Mouse (Mus musculus) layer of hippocampus, adult 2 months (tissue): ENCODE data around the gene Arhgef2. TPM values are rescaled to one million over a fixed set of nuclear protein-coding genes. Genes with fewer than 3 reads are reported as not detected.
"Not testable (repeated sequence)": the region's sequence is repeated elsewhere in the genome, so short reads cannot be mapped to it uniquely, and the experiment has no call there.

ENCODE experiments used
- DNase-seq, 2 experiments: peaks; one replicate each; pipeline ENCODE4 v3.0.0; 2022; ENCODE audit warnings: low spot score in 2 of 2
- H3K27ac ChIP-seq: fragments of 200-600 bp; 2 replicates; pipeline ENCODE4 v1.8.1; 2022
- H3K4me3 ChIP-seq: fragments of 200-600 bp; 2 replicates; pipeline ENCODE4 v1.8.1; 2022; ENCODE audit warnings: mild to moderate bottlenecking
- CTCF ChIP-seq: fragments of 200-600 bp; conservative IDR thresholded peaks from 2 replicates; pipeline ENCODE4 v1.8.1; 2022; ENCODE audit warnings: antibody characterized with exemption, mild to moderate bottlenecking, moderate library complexity
- long read RNA-seq, 2 experiments: library from polyadenylated mRNA; stranded (forward); transcript quantifications; one replicate each; pipeline ENCODE4 v2.0.0; 2021; ENCODE audit warnings: borderline mapping rate in 2 of 2
- total RNA-seq, 2 experiments: library from RNA; stranded (reverse); gene quantifications; 2 replicates each; pipeline ENCODE4 v1.2.3; 2021

Gene Arhgef2
- 100 to 1,000 TPM; 268 to 283 TPM for total RNA-seq
- long read RNA-seq, experiment 1, full-length matches to known transcripts = 4 of 119 reads
- long read RNA-seq, experiment 1, partial matches to known transcripts = 27 of 119 reads
- long read RNA-seq, experiment 1, other reads (novel, unspliced or antisense) = 88 of 119 reads
- long read RNA-seq, experiment 2, full-length matches to known transcripts = 12 of 140 reads
- long read RNA-seq, experiment 2, partial matches to known transcripts = 11 of 140 reads
- long read RNA-seq, experiment 2, other reads (novel, unspliced or antisense) = 117 of 140 reads

DNA sequence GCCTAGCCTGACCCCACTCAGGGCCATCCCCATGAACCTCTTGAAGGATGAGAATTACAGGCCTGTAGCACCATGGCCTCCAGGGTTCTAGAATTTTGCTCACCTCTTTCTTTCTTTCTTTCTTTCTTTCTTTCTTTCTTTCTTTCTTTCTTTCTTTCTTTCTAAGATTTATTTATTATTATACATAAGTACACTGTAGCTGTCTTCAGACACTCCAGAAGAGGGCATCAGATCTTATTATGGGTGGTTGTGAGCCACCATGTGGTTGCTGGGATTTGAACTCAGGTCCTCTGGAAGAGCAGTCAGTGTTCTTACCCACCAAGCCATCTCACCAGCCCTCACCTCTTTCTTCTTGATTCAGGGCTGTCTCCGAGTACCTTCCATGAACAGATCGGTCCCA lies at the start of gene Arhgef2:
Arhgef2 (plus strand) TSS at position 301 of the 400 bp plus-strand sequence.
- not testable (repeated sequence) for H3K27ac ChIP-seq, DNase-seq, H3K4me3 ChIP-seq

- DNase-seq = no peak
- no peak for TF ChIP-seq CTCF
- H3K27ac ChIP-seq = no peak overlapping the region
- H3K4me3 ChIP-seq = no peak overlapping the region
Observed at GRCm38 (mm10) chr3:88556616-88557015, 49.1 kb upstream of the Arhgef2 start.

- no peak overlapping the region for H3K4me3 ChIP-seq
- TF ChIP-seq CTCF = no peak
- DNase-seq = no peak
- H3K27ac ChIP-seq = no peak overlapping the region
Observed at GRCm38 (mm10) chr3:88559596-88559995, 46.2 kb upstream of the Arhgef2 start.

DNA sequence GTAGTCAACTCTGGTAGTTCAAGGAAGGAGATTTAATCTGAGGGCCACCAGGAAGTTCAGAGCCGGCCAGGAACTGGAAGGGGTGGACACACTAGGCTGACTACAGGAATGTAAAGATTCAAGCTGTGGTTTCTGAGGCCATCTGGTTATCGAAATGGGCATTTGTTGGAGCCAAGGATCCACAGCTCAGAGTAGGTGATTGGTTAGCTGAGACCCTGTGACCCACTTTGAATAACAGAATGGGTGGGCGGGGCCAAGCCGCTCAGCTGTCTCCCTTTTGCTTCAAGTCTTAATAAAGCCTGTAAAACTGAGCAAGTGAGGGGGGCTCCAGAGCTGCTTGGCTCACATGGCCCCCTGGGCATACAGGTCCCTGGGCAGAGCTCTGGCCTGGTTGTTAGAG lies 43.8 kb upstream of the Arhgef2 start:
- no peak for TF ChIP-seq CTCF
- DNase-seq = no peak

DNA sequence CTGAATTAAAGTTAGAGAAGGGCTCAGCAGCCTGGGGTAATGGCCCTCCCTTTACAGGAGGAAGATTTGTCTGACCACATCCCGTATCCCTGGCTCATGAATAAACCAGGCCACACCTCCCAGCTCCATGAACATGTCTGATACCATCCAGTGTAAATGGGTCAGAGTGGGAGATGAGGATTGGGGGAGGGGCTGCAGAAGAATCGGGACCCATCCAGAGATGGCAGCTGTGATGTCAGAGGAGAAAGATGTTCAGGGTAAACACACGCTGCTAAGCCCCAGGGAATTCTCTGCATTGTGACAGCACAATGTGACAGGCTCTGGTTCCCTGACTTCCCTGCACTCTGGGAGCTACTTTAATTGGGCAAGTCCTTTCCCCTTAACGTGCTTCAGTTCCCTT lies 42.3 kb upstream of the Arhgef2 start:
- no peak for DNase-seq
- no peak overlapping the region for H3K4me3 ChIP-seq
- no peak overlapping the region for H3K27ac ChIP-seq
- TF ChIP-seq CTCF = no peak

More for the DNA sequence above, 43.8 kb upstream of the Arhgef2 start:
- no peak overlapping the region for H3K4me3 ChIP-seq
- no peak overlapping the region for H3K27ac ChIP-seq

GRCm38 (mm10) chr3:88563966-88564365 lies 41.8 kb upstream of the Arhgef2 start:
- no peak for TF ChIP-seq CTCF
- H3K27ac ChIP-seq = no peak overlapping the region

GRCm38 (mm10) chr3:88566116-88566515 lies 39.6 kb upstream of the Arhgef2 start:
- Histone ChIP-seq H3K27ac (no peak overlapping the region), H3K4me3 (no peak overlapping the region)
- no peak for DNase-seq
- no peak for TF ChIP-seq CTCF

More at GRCm38 (mm10) chr3:88563966-88564365, 41.8 kb upstream of the Arhgef2 start:
- DNase-seq = no peak
- H3K4me3 ChIP-seq = no peak overlapping the region

GRCm38 (mm10) chr3:88566536-88567061 lies 39.2 kb upstream of the Arhgef2 start:
- DNase-seq = no peak
- TF ChIP-seq CTCF = no peak
- Histone ChIP-seq H3K4me3 (no peak overlapping the region), H3K27ac (no peak overlapping the region)

DNA sequence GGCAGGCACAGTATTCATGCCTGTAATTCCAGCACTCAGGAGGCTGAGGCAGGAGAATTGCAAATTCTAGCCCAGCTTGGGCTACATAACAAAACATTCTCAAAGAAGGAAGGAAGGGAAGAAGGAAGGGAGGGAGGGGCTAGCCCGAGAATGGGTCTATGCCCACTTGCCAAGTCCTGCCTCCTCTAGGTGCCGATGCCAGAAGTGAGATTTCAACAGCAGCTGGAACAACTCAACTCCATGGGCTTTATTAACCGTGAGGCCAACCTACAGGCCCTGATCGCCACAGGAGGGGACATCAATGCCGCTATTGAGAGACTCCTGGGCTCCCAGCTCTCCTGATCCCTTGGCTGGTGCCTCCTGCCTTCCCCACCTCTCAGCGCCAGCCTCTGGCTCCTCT lies 37.9 kb upstream of the Arhgef2 start:
- no peak for TF ChIP-seq CTCF
- H3K27ac ChIP-seq = no peak overlapping the region
- no peak for DNase-seq
- H3K4me3 ChIP-seq = no peak overlapping the region

DNA sequence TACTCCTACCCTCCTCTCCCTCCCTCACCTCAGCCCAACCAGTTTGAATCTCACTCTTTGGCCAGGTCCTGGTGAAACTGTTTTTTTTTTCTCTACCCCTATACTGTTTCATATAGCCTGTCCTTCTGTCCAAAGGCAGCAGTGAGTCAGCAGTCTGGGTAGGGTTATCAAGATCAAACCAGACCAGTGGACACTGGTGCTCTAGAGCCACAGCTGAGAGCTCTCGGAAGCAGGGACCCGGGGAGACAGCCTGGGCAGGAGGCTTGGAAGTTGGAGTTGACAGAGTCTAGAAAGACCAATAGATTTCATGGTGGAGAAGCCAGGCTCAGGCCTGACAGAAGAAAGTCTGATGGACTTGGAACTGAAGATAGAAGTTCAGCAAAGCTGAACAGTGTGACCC lies 37.2 kb upstream of the Arhgef2 start:
- no peak overlapping the region for H3K4me3 ChIP-seq
- no peak for DNase-seq
- no peak for TF ChIP-seq CTCF
- no peak overlapping the region for H3K27ac ChIP-seq

GRCm38 (mm10) chr3:88569093-88569492 lies 36.7 kb upstream of the Arhgef2 start:
- TF ChIP-seq CTCF = no peak
- DNase-seq = no peak
- Histone ChIP-seq H3K4me3 (no peak overlapping the region), H3K27ac (no peak overlapping the region)

DNA sequence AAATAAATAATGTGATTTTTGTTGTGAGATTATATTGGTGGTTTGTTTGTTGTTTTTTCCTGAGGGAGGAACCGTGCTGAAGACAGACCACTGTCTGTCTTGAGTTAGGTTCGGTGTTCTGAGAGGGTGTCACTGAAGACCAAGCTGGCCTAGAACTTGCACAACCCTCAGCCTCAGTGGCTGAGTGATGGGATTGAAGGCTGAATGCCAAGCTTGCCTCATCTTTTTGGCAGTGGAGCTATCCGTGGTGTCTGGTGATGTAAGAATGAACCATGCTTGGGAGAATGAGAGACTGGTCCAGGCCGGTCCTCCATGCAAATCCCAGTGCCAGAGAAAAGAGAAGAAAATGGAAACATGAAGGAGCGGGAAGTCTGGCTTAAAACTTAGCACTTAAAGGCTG lies 36.1 kb upstream of the Arhgef2 start:
- TF ChIP-seq CTCF = no peak
- no peak for DNase-seq
- Histone ChIP-seq H3K4me3 (no peak overlapping the region), H3K27ac (no peak overlapping the region)

GRCm38 (mm10) chr3:88570341-88570740 lies 35.4 kb upstream of the Arhgef2 start:
- no peak for TF ChIP-seq CTCF

DNA sequence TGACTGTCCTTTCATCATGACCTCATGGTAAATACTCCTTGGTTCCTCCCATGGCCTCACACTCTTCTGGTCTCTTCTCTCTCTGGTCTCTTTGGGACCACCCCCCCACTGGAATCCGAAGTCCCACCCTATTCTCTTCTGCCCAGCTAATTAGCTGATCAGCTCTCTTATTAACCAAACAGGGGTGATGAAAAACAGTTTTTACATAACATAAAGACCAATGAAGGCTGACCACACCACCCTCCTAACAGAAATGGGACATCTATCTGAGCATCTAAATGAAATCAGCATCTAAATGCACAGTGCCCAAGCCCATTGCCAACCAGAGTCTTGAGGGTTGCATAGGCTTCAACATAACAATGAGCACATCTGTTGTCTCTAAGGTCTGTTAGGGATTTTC lies 33.9 kb upstream of the Arhgef2 start:
- no peak for DNase-seq
- Histone ChIP-seq H3K4me3 (no peak overlapping the region), H3K27ac (no peak overlapping the region)
- TF ChIP-seq CTCF = no peak

More at GRCm38 (mm10) chr3:88570341-88570740, 35.4 kb upstream of the Arhgef2 start:
- Histone ChIP-seq H3K27ac (no peak overlapping the region), H3K4me3 (no peak overlapping the region)
- DNase-seq = no peak

DNA sequence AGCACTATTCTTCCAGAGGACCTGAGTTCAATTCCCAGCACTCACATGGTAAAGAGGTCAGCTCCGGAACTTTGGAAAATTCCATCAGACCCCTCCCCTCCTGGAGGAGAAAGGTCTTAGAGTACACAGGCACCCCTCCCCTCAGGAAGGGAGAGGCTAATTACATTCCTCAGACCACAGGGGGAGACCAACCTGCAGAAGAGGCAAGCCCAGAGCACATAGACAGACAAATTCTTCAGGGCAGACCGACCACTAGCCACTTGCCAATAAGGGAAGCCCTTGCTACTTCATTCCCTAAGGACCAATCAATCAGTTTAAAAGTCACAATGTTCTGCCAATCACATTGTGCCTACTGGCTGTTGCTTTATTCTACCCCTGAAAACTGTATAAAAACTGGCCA lies 32.9 kb upstream of the Arhgef2 start:
- Histone ChIP-seq H3K4me3 (no peak overlapping the region), H3K27ac (no peak overlapping the region)
- TF ChIP-seq CTCF = no peak
- DNase-seq = no peak
